Mouse (Mus musculus): ENCODE results near the gene Anapc1.

- TF ChIP-seq JUND (conservative IDR thresholded peaks at IDR 0.05; ENCODE audit: low read depth, low read length) (no peak), ETS1 (conservative IDR thresholded peaks at IDR 0.05; ENCODE audit: low read depth, low read length) (no peak), CTCF (conservative IDR thresholded peaks at IDR 0.05 in 1 of 2, IDR thresholded peaks at IDR 0.05 in 1 of 2; ENCODE audit: low read depth in 2 of 2, low read length in 2 of 2) (peak in 1 of 2 experiments; percentile 54; a peak in 2 of 4 replicates), HCFC1 (IDR thresholded peaks at IDR 0.05; ENCODE audit: low read depth, low read length) (no peak), ZNF384 (IDR thresholded peaks at IDR 0.05; ENCODE audit: low read depth, low read length) (no peak), POLR2A (IDR thresholded peaks at IDR 0.05; ENCODE audit: low read depth, low read length) (no peak), EP300 (IDR thresholded peaks at IDR 0.05; ENCODE audit: low read length) (no peak), ZMIZ1 (IDR thresholded peaks at IDR 0.05; ENCODE audit: low read depth, low read length) (no peak), KAT2A (IDR thresholded peaks at IDR 0.05; ENCODE audit: insufficient replicate concordance, low read length) (no peak), MEF2A (IDR thresholded peaks at IDR 0.05; ENCODE audit: borderline replicate concordance, low read depth, low read length) (no peak), MAX (IDR thresholded peaks at IDR 0.05; ENCODE audit: low read length) (peak; percentile 35; the same call in 1 of the 2 replicates)
These were observed 120.7 kb downstream of the Anapc1 start for GRCm38 (mm10) chr2:128566304-128567147.

Data from CH12.LX (cell line).